Mouse (Mus musculus) sigmoid colon, adult 10 weeks (tissue): Measurements from ENCODE around the gene Eif4a3. TPM values are rescaled to one million over a fixed set of nuclear protein-coding genes. Genes with fewer than 3 reads are reported as not detected.

Experiments used
- polyA plus RNA-seq: library from polyadenylated mRNA; stranded (reverse); fragments of 350-450 nt; fragmentation: Illumina TruSeq; extraction: RNeasy Lipid Tissue Mini Kit (QIAGEN cat#74804); gene quantifications from one replicate; pipeline ENCODE4 v1.2.3, GENCODE M21; 2014; ENCODE audit warnings: low read depth, low replicate concordance

The Eif4a3 gene
- polyA plus RNA-seq = 42.8 TPM

DNA sequence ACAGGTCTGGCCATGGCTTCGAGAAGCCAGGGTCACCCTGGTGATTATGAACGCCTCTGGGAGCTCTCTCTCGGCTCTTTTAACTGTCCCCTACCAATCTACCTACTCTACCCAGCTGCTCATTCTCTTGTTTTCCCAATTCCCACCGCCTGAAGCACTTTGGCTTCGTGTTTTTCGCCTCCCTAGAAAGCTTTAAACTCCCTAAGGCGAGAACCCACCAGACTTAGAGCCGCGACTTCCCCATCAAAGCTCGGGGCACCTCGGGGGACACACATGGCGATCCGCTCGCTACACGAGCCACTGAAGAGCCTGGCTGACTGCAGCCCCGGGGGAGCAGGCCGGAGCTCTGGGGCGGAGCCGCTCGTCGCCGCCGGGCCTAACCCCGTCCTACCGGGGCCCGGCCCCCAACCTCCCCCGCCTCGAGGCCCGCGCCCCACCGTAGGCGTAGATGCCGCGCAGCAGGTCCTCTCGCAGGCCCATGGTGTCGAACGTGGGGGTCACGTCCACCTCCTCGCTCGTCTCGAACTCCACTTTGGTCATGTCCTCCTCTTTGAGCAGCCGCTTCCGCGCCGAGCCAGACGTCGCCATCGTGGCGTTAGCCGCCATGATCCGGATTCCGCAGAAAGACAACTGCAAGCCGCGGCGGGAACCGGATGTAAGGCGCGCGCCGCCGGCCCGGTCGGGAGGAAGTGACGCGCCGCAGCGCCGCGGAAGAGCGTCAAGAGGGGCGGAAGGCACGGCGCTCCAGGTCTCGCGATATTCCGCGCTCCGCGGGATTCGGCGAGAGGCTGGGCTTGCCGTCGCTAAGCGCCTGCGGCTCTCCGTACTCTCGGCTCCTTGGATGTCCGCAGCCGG, at the start of gene Eif4a3:
Gene Eif4a3 (minus strand): TSS at position 699 of the 855 bp plus-strand sequence.

DNA sequence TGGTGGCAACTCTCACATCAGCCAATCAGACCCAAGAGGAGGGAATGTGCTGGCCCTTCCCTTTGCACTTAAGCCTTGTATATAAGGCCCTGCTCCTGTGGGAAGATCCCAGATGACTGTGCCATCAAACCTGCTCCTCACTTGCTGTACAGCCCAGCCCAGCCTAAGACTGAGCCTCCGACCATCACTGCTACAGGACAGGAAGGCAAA, 7.7 kb upstream of the Eif4a3 start, which contains the start of gene Card14:
Gene Card14 (plus strand): TSS at position 111 of the 210 bp plus-strand sequence.

DNA sequence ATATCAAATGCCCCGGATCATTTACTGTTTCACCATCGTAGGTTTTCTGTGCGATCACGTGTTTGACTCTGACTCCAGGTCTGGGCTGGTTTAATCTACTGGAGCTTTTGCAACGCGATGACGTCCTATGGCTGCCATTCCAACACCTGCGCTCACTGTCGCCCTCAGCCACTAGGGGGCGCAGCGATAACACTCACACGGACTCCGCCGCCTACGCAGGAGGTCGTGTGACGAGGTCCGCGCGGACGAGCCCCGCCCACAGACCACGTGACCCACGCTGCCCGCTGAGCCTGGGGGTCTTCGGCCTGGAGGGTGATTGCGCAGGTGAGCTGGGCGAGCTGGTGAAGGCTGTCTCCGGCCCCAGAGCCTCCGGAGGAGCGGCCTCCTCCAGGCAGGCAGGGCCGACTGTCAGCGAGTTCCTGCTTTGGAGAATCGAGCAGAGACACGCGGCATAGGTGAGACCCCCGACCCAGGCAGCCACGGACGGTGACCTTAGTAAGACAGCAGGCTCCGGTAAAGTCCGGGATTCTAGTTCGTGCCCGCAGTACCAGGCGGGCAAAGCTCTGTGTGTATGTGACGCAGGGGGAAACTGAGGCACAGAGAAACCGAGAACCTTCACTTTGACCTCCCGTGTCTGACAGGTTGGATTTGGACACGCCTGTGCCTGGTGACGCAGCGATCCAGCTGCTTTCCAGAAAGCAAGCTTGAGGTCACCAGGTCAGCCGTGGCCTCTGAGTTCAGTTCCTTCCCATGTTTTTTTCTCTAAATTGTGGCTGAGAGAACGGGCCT, 31.9 kb downstream of the Eif4a3 start, which contains the start of gene Gaa:
Gene Gaa (plus strand): TSS at position 120 of the 789 bp plus-strand sequence.

Other genes starting within 250 kb of the Eif4a3 start
- 3.4 TPM for gene Cbx4, start 213.9 kb downstream of the Eif4a3 start, polyA plus RNA-seq
- gene Tbc1d16, start 71.6 kb downstream of the Eif4a3 start, polyA plus RNA-seq = 1.7 TPM
- not detected for gene Ccdc40, start 71.5 kb downstream of the Eif4a3 start, polyA plus RNA-seq
- gene Gaa, start 32.2 kb downstream of the Eif4a3 start, polyA plus RNA-seq = not detected
- gene Card14, start 7.7 kb upstream of the Eif4a3 start, polyA plus RNA-seq = 0.41 TPM
- gene Sgsh, start 55.4 kb upstream of the Eif4a3 start, polyA plus RNA-seq = 2.1 TPM
- 2.7 TPM for gene Slc26a11, start 55.5 kb upstream of the Eif4a3 start, polyA plus RNA-seq
- gene Rnf213, start 93.0 kb upstream of the Eif4a3 start, polyA plus RNA-seq = 77.4 TPM
- gene Endov, start 191.3 kb upstream of the Eif4a3 start, polyA plus RNA-seq = 0.50 TPM
- gene Nptx1, start 247.7 kb upstream of the Eif4a3 start, polyA plus RNA-seq = 0.35 TPM